Mouse (Mus musculus) T-helper 17 cell (primary cell): ENCODE results near the gene Add1.

Experiments used
- in situ Hi-C, 2 experiments: fragments of 300-600 bp; cut with MboI, MseI; formaldehyde crosslinking; loops; 1 replicate in 1 of 2; 2 replicates in 1 of 2; pipeline ENCODE4 v1.15.1; 2025; ENCODE audit warnings: high pct_unique_total_duplicates in 2 of 2

Add1 gene

GRCm38 (mm10) chr5:34661909-34662308 is 88.4 kb downstream of the Add1 start:
- in situ Hi-C loops, result loop anchor here (5.0 kb wide), 1 partner anchor 100 kb away; the partner anchor contains the start of gene Htt (in 2 of the 2)

GRCm38 (mm10) chr5:34663231-34663630 is 89.8 kb downstream of the Add1 start:
- in situ Hi-C loops, result loop anchor here (5.0 kb wide), 1 partner anchor 99 kb away; the partner anchor contains the start of gene Htt (in 2 of the 2)

GRCm38 (mm10) chr5:34669493-34669892 is 96.0 kb downstream of the Add1 start:
- in situ Hi-C loops, result no loop called here

- in situ Hi-C loops, result no loop called here
Observed at GRCm38 (mm10) chr5:34670280-34670679, 96.8 kb downstream of the Add1 start.
